Mouse (Mus musculus) lung, adult 2 months (tissue): ENCODE measurements around the gene Rgs18.

Experiments
- CTCF ChIP-seq: fragments of 200-500 bp; IDR thresholded peaks from 2 replicates; pipeline ENCODE4 v1.5.1; 2011; ENCODE audit warnings: mild to moderate bottlenecking, low read length, control low read depth; ENCODE audit not compliant: insufficient read depth
- POLR2A ChIP-seq: fragments of 200-500 bp; IDR thresholded peaks from 2 replicates; pipeline ENCODE4 v1.6.1; 2011; ENCODE audit warnings: low read depth, mild to moderate bottlenecking, control low read depth, low read length, borderline replicate concordance; ENCODE audit errors: extremely low read depth

DNA sequence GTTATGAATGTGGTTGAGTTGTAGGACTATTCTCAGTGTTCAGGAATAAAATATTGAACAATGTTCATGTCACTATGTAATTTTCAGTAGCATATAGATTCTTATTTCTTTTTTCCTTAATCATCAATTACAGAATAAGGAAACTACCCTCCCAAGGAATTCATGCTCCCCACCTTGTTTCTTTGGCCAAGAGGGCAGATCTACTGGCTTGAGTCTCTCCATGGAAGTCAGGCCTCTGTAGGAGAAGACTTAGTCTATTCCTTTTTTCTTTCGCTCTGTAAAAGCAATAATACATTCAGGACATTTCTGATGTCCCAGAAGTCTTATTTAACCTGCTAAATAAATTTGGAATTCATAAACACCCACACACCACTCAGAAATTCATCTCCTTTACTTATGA lies 841 bp downstream of the Rgs18 start:
- TF ChIP-seq CTCF (no peak), POLR2A (no peak)
